Mouse (Mus musculus) large intestine, adult 2 months (tissue): Measurements from ENCODE around the gene Apom. TPM values are rescaled to one million over a fixed set of nuclear protein-coding genes. Genes with fewer than 3 reads are reported as not detected.
A peak's percentile ranks its signal among the peaks of the same experiment; 100 is the strongest.
"Not testable (repeated sequence)": the region's sequence is repeated elsewhere in the genome, so short reads cannot be mapped to it uniquely, and the experiment has no call there.

Source experiments
- DNase-seq: peaks from one replicate; pipeline ENCODE4 v3.0.0-alpha.2; 2012; ENCODE audit warnings: low read depth, low spot score
- WGBS: fragments of 180-500 bp; shearing (Covaris S2); methylation state at CpG from one replicate; pipeline ENCODE4 v1.1.7; 2018; 5-methylcytosine and 5-hydroxymethylcytosine counted together
- polyA plus RNA-seq: library from polyadenylated mRNA; depleted of rRNA; stranded (reverse); fragments of >200 nt; gene quantifications from 2 replicates; pipeline ENCODE4 v1.2.3, GENCODE M21; 2012

The Apom gene
- polyA plus RNA-seq, 1 experiment, result 0.26 TPM

DNA sequence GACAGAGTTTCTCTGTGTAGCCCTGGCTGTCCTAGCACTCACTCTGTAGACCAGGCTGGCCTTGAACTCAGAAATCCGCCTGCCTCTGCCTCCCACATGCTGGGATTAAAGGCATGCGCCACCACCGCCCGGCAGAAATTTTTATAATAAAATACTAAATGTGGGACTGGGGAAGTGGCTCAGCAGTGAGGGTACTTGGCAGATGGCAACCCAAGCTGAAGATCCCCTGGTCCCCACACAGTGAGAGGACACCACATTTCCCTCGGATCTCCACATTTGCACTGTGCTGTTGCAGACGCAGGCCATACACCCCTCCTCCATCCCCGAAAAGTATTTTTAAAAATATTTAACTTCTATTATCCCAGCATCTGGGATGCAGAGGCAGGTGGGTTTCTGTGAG is 1.7 kb upstream of the Apom start:
- no peak for DNase-seq
- 93% methylated on average over 7 of the region's 7 CpGs for WGBS

DNA sequence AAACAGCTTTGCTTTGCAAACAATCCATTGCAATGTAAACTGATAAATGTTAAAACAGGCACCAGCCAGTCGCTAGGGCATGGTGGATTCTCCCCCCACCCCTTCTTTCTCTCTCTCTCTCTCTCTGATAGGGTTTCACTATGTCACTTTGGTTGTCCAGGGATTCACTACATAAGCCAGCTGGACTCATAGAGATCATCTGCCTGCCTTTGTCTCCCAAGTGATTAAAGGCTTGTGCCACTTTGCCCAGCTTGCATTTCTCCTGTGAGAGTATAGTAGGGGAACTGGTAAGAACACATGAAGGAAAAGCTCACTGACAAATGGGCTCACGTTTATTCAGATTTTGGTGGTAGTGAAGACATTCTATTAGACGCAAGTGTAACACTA is 317 bp upstream of the Apom start:
- no peak for DNase-seq
- 55% methylated on average over 3 of the region's 3 CpGs for WGBS

DNA sequence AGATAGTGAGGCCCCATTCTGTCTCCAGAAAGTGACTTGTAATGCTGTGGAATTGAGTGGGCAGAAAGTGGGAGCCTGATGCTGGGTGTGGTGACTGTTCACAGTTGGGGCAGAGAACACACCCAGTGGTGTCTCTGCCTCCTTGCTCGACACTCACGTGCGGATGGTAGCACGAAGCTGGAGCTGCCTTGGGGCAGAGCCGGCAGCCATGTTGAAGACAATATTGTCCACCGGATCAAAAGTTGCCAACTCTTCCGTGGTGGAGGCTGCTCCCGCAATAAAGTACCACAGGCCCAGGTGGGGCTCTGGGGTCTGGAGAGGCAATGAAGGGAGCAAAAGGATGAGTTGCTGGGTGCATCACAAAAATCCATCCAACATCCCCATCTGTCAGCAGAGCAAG is 812 bp downstream of the Apom start:
- 86% methylated on average over 8 of the region's 8 CpGs for WGBS
- DNase-seq, result no peak

DNA sequence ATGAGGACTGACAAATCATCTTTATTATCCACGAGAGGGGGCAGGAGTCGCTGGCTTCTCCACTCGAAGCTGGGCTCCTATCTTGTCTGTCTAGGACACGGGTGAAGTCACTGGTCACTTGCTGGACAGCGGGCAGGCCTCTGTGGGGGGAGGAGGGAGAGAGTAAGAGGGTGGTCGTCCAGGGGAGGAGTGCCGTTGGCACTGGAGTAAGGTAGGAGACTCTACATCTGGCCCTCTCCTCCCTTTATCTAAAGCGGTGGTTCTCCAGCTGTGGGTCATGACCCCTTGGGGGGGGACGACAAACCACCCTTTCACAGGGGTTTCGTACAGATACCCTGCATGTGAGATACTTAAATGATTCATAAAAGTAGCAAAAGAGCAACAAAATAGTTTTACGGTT is 2.9 kb downstream of the Apom start:
- DNase-seq, result no peak
- 71% methylated on average over 11 of the region's 11 CpGs for WGBS

DNA sequence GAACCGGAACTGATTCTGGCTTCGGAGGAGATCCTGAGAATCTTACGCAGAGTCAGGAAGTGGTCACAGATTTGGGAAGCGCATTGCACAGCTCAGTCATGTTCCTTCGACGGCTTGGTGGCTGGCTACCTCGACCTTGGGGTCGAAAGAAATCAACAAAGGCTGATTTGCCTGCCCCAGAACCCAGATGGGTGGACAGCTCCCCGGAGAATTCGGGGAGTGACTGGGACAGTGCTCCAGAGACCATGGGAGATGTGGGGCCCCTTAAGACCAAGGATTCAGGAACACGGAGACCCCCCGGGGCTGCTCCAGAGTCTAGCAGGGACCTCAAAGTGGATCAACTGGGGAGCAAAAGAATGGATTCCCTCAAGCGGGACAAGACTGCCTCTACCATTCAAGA is 4.8 kb downstream of the Apom start:
- no peak for DNase-seq
- WGBS, result 40% methylated on average over 13 of the region's 13 CpGs

DNA sequence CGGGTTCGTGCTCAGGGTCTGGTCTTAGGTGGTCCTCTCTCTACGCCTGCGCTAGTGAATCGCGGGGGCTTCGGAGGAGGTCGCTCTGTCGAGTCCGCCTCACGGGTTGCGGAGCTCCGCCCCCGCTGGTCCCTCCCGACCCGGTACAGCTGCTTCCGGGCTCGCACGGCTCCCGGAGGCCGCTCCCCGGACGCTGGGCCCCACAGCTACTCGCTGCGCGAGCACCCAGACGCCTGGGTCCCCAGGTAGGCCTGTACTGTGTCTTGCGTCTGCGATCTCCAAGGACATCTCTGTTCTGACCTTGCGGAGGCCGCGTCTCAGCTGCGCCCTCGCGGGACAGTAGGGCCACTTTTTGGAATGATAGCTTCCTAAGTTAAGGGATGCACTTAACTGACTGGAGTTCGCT is 5.6 kb downstream of the Apom start, which contains the start of gene D17H6S53E:
Gene D17H6S53E, plus strand, starts transcription at position 168 of the 406 bp plus-strand sequence.
- no peak for DNase-seq
- 0% methylated on average over 36 of the region's 36 CpGs for WGBS

DNA sequence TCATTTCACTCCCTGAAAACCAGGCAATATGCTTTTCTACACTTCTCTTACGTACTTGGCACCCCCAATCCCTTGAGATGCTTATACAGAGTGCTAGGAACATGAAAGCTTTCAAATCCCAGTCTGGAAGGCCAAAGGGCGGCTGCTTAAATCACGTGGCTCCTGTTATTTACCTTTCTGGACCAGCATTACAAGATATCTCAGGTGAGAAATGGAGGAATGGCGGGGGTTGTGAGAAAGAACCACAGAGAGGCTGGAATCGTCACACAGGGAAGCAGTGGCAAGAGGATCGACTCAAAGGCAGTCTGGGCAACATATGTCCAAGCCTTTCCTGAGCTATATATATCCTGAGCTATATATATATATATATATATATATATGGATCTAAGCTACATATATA is 6.3 kb downstream of the Apom start:
- no peak for DNase-seq
- 11% methylated on average over 6 of the region's 6 CpGs for WGBS

DNA sequence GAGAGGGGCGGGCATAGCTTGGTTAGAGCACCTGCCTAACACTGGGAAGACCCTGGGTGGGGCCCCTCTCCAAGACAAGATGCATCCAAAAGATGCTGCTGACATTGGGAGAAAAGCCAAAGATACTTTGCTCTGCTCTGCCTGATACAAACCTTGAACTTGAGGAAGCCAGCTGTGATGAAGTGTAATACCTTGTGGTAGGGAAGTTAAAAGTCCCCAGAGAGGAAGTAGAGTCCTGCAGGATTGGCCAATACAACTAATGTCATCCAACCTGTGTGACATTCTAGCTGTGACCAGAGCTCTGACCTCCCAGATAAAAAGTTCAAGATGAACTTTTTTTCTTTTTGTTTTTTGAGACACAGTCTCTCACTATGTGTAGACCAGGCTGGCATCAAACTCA is 6.8 kb downstream of the Apom start:
- 86% methylated on average over 1 of the region's 1 CpGs for WGBS
- no peak for DNase-seq

DNA sequence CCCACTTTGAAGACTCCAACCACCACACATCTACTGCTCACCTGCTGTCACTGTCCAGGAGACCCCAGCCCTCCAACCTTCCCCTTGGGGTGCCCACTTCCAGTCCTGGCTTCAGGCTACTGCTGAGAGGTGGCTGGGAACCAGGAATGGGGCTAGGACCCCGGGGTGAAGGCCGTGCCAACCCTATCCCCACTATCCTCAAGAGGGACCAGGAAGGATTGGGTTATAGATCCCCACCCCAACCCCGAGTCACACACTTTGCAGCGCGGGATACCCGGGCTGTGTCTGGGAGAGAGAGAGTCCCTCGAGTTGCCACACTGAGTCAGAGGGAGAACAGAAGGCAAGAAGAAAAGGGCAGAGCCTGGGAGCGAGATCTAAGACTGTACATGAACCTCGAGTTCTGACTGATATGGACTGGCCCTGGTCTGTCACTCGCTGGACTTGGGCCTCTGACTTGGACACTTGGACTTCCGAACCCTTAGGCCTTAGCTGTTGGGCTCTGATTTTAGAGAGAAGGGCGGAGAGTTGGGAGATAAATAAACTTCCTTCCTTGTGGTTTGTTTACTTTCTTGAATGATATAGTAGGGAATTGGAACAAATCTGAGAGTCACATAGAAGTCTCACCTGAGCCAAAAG is 7.5 kb downstream of the Apom start:
- WGBS, result 50% methylated on average over 12 of the region's 12 CpGs
- not testable (repeated sequence) for DNase-seq

DNA sequence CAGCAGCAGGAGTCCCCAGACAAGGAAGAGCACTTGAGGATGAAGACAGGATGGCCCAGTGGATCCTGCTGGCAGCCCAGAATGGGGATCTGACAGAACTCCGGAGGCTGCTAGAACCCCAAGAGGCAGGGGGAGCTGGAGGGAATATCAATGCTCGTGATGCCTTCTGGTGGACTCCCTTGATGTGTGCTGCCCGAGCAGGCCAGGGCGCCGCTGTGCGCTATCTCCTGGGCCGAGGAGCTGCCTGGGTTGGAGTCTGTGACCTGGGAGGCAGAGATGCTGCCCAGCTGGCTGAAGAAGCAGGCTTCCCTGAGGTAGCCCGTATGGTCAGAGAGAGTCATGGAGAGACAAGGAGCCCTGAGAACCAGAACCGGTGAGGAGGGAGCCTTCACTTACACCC is 8.6 kb downstream of the Apom start:
- 89% methylated on average over 9 of the region's 9 CpGs for WGBS

DNA sequence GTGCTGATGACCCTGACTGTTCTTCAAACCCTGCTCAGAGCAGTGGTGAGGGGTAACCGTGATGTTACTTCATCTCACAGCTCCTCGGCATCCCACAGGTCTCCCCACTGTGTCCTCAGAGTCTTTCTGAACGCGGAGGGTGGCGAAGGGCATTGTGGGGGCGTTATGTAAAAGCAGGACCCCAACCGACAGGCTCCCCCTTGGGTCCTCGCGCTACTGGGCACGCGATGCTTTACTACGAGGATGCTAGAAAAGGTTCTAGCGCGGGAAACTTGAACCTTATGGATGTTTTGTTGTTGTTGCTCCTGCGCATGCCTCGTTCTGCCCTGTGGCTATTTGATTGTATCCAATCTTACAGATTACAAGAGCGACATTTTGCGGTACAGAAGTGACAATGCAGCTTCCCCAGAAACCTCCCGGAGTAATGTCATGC is 10.0 kb downstream of the Apom start, which contains the start of gene Csnk2b:
Gene Csnk2b, minus strand, starts transcription at position 183 of the 433 bp plus-strand sequence.
- DNase-seq, result no peak
- under 1% methylated on average over 19 of the region's 19 CpGs for WGBS

More for the DNA sequence above, 8.6 kb downstream of the Apom start:
- not testable (repeated sequence) for DNase-seq

DNA sequence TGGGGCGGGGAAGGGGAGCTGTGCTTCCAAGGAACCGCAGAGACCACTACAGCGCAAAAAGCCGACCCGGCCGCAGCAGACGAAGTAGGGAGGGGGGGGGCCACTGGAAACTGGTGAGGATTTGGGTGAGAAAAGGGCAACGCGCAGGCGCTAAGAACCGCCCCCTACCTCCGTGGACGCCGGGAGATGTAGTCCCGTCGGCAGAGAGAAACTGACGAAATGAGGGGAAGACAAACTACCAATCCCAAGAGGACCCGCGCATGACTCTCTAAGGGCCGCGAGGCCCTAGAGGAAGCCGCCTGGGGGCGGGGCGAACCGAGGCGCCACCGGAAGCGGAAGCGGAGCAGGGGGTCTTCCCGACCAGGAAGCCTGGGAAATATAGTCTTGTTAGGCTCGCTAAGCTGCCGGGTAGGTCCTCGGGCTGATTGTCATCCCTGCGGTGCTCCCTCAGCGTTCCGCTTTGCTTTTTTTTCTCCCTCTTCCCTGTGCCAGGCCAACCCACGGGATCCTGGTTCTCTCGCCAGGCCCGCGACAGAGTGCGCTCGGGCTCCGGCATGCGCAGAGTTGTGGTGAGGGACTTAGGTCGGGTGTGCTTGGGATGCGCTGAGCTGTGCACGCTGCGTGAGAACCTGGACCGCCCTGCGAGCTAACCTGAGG is 10.6 kb downstream of the Apom start, which contains the start of gene Gpank1:
Gene Gpank1, plus strand, starts transcription at position 313 of the 657 bp plus-strand sequence.
- DNase-seq, result peak; percentile 87
- WGBS, result under 1% methylated on average over 50 of the region's 50 CpGs

DNA sequence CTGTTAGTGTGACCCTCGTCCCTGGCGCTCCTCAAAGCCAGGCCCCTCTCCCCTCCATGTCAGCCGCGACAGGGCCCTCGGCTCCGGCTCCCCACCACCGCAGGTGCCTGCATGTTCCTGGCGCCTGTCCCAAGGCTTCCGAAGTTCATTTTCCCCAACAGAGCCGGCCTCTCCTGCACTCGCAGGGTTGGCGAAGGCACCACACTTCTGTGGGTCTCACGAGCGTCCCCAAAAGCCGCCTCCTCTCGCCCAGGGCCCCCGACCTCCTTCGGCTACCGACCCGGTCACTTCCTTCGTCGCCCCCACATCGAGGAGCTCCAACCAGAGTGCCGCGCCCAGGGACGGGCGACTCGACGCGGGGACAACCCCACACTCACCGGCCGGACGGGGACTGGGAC is 11.1 kb downstream of the Apom start:
- no peak for DNase-seq
- WGBS, result under 1% methylated on average over 33 of the region's 33 CpGs

DNA sequence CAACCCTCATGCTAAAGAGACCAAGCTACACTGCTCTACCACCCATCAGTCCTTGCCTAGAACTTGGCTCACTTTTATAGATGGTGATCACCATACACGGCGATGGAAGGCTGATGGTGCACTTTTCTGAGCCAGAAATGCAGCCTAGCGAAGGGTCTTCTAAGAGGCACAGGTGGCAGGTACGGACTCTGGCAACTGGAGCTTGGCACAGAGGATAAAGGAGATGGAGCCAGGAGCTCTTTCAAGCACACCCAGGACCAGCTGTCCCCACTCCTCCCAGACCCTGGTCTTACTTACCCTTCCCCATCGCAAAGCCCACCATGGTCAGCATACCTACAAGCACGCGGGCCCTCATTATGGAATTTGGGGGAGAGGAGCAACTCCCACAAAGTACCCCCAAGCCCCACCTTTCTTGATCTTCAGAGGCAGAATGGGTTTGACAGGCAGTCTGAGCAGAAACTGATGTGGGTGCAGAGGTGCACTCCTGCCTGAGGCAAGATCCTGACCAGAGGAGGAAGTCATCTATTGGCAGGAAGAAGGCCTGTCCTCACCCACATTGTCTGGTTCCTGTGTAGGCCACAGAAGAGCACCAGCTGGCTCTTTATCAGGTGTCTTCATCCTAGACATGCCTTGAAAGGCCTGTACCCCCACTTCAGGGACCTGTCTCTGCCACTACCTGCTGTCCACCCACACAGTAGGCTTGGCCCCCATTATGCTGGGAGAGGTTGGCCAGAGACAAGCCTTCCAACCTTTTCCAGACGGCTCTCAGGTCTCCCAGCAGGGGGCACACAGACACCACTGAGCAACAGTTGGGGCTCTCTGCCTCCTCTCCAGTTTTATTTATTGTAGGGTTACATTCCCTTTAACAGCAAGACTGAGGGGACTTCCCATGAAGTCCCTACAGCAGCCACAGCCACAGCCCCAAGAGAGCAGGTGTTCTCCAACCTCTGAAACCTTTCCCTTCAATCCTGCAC is 16.5 kb downstream of the Apom start, which contains the start of gene Ly6g5b:
Gene Ly6g5b, minus strand, starts transcription at position 383 of the 974 bp plus-strand sequence.
- 78% methylated on average over 8 of the region's 8 CpGs for WGBS
- no peak for DNase-seq

DNA sequence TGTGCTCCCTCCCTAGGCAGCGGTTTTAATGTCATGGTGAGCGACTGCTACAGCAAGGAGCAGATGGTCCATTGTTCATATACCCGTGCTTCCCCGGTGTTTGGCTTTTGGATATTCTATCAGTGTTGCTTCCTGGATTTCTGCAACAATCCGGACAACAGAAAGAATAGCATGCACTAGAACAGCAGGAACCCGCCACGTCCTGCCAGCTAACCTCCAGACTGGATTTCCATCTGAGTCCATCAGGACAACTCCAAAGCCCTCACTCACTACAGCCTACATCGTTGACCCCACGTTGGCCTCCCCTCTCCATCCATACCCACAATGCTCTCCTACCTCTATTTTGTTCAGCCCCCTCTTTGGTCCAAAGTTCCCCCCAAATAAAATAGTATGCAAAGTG is 20.1 kb downstream of the Apom start:
- DNase-seq, result no peak
- WGBS, result 76% methylated on average over 9 of the region's 9 CpGs

DNA sequence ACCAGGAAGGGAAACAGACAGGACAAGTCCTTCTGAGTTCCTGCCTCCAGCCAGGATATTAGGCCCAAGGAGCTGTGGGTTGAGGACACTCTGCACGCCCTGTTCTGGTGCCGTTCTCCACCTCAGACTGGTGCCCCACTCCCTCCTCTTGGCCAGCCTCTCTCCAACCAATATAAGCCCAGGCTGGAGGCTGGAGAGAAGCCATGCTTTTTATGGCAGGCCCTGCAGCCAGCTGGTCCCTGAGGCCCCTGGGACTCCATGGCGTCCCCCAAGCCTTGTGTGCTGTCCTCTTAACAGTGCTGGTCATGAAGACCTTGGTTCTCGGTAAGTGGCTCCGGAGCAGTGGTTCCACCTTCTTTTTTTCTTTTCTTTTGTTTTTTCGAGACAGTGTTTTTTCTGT is 23.8 kb downstream of the Apom start, which contains the start of gene Ly6g5c:
Gene Ly6g5c, plus strand, starts transcription at position 183 of the 400 bp plus-strand sequence.
- 71% methylated on average over 6 of the region's 6 CpGs for WGBS
- no peak for DNase-seq

DNA sequence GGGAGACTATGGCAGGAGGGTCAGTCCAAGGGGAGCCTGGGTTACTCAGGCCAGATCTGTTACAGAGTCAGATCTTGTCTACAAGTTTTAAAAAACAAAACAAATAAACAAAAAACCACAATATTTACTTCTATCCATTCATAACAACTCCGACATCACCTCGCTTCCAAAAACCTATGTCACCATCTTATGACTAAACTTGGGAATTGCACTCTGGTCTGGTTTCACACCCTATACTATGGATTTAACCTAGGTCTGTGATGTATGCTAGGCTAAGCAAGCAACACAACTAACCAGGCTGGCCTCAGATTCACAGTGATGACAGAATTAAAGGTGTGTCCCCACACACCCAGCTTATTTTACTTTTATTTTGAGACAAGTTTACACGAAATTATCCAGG is 25.3 kb downstream of the Apom start:
- WGBS, result 62% methylated on average over 3 of the region's 3 CpGs
- no peak for DNase-seq

DNA sequence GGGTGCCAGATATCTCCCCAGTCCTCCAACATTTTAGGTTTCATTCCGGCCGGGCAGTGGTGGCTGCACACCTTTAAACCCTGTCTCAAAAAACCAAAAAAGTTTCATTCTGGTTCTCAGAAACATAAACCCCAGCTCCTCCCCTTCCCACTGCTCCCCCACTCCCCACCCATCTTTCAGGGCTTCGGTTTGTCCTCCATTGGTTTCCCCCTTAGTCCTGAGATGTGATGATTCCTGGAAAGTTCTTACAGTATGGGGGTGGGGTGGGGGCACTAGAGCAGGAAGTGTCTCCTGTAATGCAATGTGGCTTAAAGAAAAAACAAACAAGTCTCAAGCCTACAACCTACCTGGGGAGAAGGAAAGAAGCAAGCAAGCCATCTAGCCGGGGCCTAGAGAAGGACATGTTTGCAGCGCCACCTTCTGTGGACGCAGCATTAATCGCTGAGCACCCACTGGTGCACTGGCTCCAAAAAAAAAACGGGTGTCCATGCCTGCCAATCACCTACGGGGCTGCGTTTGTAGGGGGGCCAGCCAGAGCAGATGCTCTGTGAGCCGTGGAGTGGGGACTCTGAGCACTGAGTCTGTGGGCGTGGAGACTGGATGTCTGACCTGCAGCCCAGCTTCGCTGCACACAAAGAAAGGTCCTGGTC is 26.0 kb downstream of the Apom start:
- 24% methylated on average over 13 of the region's 13 CpGs for WGBS
- DNase-seq, result no peak

DNA sequence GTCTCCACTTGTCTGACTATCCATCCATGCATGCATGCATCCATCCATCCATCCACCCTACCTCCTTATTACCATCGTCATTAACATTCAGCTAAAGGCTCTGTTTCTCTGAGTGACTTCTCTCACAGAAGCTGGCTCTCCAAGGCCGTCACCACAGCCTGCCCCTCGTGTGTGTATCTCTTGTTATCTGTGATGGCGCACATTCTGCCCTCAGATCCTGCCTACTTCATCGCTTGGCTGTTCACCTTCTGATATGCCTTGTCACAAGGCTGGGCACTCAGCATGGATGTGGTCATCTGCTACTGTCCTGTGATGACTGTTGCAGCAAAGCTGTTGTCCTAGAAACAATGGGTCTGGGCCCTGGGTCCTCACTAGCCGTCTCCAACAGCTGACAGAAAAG is 27.1 kb downstream of the Apom start:
- DNase-seq, result no peak
- 87% methylated on average over 6 of the region's 6 CpGs for WGBS
